Mouse (Mus musculus): ENCODE results near the gene 9130019O22Rik. TPM values are rescaled to one million over a fixed set of nuclear protein-coding genes. Genes with fewer than 3 reads are reported as not detected.
"Not testable (repeated sequence)": the region's sequence is repeated elsewhere in the genome, so short reads cannot be mapped to it uniquely, and the experiment has no call there.

9130019O22Rik gene
- 5.1 and 6.4 TPM in 2 replicates for polyA plus RNA-seq (2016; fragmentation: Nextera tagmentation; extraction: Ambion mirVana)

GRCm38 (mm10) chr7:127386641-127387392 lies at the start of gene 9130019O22Rik:
Gene 9130019O22Rik, minus strand, starts transcription at chr7:127387166.
- Histone ChIP-seq H3K9me3 (peaks cover 19% of the 10 kb centered on the region), H3K36me3 (replicated peaks) (peaks cover 49% of the 10 kb centered on the region), H3K4me3 (peak within 1 kb of the TSS; percentile 67), H3K27ac (replicated peaks) (peak within 1 kb of the TSS; percentile 78), H3K4me1 (peaks cover 7% of the 10 kb centered on the region), H3K27me3 (replicated peaks; ENCODE audit: low read depth, poor library complexity, severe bottlenecking) (no peaks in the 10 kb centered on the region)
- 15% methylated on average over 38 of the region's 38 CpGs for whole genome bisulfite sequencing
- peak; percentile 80 for DNase-seq (ENCODE audit: low spot score)

- Histone ChIP-seq H3K9me3 (peaks cover 13% of the 10 kb centered on the region), H3K4me1 (no peaks in the 10 kb centered on the region), H3K27ac (replicated peaks) (no peak overlapping the region), H3K4me3 (no peak overlapping the region), H3K36me3 (replicated peaks) (peaks cover 3% of the 10 kb centered on the region; the same call in 1 of the 2 replicates), H3K27me3 (replicated peaks; ENCODE audit: low read depth, poor library complexity, severe bottlenecking) (no peaks in the 10 kb centered on the region)
- DNase-seq (ENCODE audit: low spot score), result no peak
- WGBS, result 93% methylated on average over 4 of the region's 4 CpGs
Measured at GRCm38 (mm10) chr7:127435206-127435605, 48.2 kb upstream of the 9130019O22Rik start.

- WGBS, result 72% methylated on average over 3 of the region's 3 CpGs
- no peaks in the 10 kb centered on the region for H3K36me3 ChIP-seq (replicated peaks)
Measured at GRCm38 (mm10) chr7:127426354-127426753, 39.4 kb upstream of the 9130019O22Rik start.

DNA sequence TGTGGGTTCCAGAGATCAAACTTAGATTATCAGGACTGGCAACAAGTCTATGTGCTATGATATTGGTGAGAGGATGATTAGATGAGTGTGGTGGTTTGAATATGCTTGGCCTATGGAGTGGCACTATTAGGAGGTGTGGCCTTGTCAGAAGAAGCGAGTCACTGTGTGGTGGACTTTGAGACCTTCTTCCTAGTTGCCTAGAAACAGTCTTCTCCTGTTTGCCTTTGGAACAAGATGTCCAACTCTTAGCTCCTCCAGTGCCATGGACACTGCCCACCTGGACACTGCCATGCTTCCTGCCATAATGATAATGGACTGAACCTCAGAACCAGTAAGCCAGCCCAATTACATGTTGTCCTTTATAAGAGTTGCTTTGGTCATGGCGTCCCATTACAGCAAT lies 38.9 kb upstream of the 9130019O22Rik start:
- H3K27me3 ChIP-seq (replicated peaks; ENCODE audit: low read depth, poor library complexity, severe bottlenecking), result peaks cover 14% of the 10 kb centered on the region
- 83% methylated on average over 2 of the region's 2 CpGs for WGBS
- H3K27ac ChIP-seq (replicated peaks), result no peak overlapping the region
- no peaks in the 10 kb centered on the region for H3K9me3 ChIP-seq
- no peaks in the 10 kb centered on the region for H3K36me3 ChIP-seq (replicated peaks)
- no peak overlapping the region for H3K4me3 ChIP-seq
- peaks cover 14% of the 10 kb centered on the region for H3K4me1 ChIP-seq
- no peak for DNase-seq (ENCODE audit: low spot score)

More at GRCm38 (mm10) chr7:127426354-127426753, 39.4 kb upstream of the 9130019O22Rik start:
- H3K27ac ChIP-seq (replicated peaks), result no peak overlapping the region
- H3K4me1 ChIP-seq, result peaks cover 9% of the 10 kb centered on the region
- no peak overlapping the region for H3K4me3 ChIP-seq
- no peak for DNase-seq (ENCODE audit: low spot score)
- H3K9me3 ChIP-seq, result no peaks in the 10 kb centered on the region
- peaks cover 14% of the 10 kb centered on the region for H3K27me3 ChIP-seq (replicated peaks; ENCODE audit: low read depth, poor library complexity, severe bottlenecking)

DNA sequence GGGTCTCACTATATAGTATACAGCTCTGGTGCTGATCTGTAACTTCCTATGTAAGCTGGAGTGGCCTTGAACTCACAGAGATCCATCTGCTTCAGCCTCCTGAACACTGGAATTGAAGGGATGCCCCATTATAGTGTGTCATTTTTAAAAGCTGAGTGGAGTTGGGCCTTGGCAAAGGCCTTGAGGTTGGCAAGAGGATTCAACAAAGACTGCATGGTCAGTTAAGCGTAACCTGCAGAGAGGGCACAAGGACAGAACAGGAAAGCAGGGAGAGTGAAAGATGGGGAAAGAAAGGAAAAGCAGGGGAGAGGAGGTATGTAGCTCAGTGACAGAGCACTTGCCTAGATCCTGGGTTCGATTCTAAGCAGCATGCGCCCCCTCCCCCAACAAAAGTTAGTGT lies 38.3 kb upstream of the 9130019O22Rik start:
- Histone ChIP-seq H3K27ac (replicated peaks) (no peak overlapping the region), H3K36me3 (replicated peaks) (no peaks in the 10 kb centered on the region), H3K9me3 (no peaks in the 10 kb centered on the region), H3K27me3 (replicated peaks; ENCODE audit: low read depth, poor library complexity, severe bottlenecking) (peaks cover 14% of the 10 kb centered on the region), H3K4me1 (peaks cover 15% of the 10 kb centered on the region), H3K4me3 (no peak overlapping the region)
- 91% methylated on average over 3 of the region's 3 CpGs for WGBS
- DNase-seq (ENCODE audit: low spot score), result no peak

- H3K4me1 ChIP-seq, result peaks cover 15% of the 10 kb centered on the region
- H3K9me3 ChIP-seq, result no peaks in the 10 kb centered on the region
- peaks cover 23% of the 10 kb centered on the region for H3K36me3 ChIP-seq (replicated peaks)
- peaks cover 14% of the 10 kb centered on the region for H3K27me3 ChIP-seq (replicated peaks; ENCODE audit: low read depth, poor library complexity, severe bottlenecking)
- H3K27ac ChIP-seq (replicated peaks), result peak overlapping the region; percentile 95
- WGBS, result 2% methylated on average over 15 of the region's 15 CpGs
- H3K4me3 ChIP-seq, result peak overlapping the region; percentile 90
- DNase-seq (ENCODE audit: low spot score), result no peak
Measured at GRCm38 (mm10) chr7:127422247-127422646, 35.3 kb upstream of the 9130019O22Rik start.

GRCm38 (mm10) chr7:127421388-127422191 lies 34.6 kb upstream of the 9130019O22Rik start, which contains the start of gene Zfp688:
Gene Zfp688, minus strand, starts transcription at chr7:127422068.
- H3K27ac ChIP-seq (replicated peaks), result peak within 1 kb of the TSS; percentile 95
- H3K27me3 ChIP-seq (replicated peaks; ENCODE audit: low read depth, poor library complexity, severe bottlenecking), result peaks cover 14% of the 10 kb centered on the region

GRCm38 (mm10) chr7:127411418-127411817 lies 24.5 kb upstream of the 9130019O22Rik start:
- H3K27me3 ChIP-seq (replicated peaks; ENCODE audit: low read depth, poor library complexity, severe bottlenecking), result no peaks in the 10 kb centered on the region
- no peak overlapping the region for H3K4me3 ChIP-seq
- WGBS, result 72% methylated on average over 2 of the region's 2 CpGs

More at GRCm38 (mm10) chr7:127421388-127422191, 34.6 kb upstream of the 9130019O22Rik start, which contains the start of gene Zfp688:
- peak within 1 kb of the TSS; percentile 90 for H3K4me3 ChIP-seq
- H3K36me3 ChIP-seq (replicated peaks), result peaks cover 27% of the 10 kb centered on the region
- H3K9me3 ChIP-seq, result no peaks in the 10 kb centered on the region
- 2% methylated on average over 48 of the region's 48 CpGs for WGBS
- DNase-seq (ENCODE audit: low spot score), result peak; percentile 95
- H3K4me1 ChIP-seq, result peaks cover 15% of the 10 kb centered on the region

DNA sequence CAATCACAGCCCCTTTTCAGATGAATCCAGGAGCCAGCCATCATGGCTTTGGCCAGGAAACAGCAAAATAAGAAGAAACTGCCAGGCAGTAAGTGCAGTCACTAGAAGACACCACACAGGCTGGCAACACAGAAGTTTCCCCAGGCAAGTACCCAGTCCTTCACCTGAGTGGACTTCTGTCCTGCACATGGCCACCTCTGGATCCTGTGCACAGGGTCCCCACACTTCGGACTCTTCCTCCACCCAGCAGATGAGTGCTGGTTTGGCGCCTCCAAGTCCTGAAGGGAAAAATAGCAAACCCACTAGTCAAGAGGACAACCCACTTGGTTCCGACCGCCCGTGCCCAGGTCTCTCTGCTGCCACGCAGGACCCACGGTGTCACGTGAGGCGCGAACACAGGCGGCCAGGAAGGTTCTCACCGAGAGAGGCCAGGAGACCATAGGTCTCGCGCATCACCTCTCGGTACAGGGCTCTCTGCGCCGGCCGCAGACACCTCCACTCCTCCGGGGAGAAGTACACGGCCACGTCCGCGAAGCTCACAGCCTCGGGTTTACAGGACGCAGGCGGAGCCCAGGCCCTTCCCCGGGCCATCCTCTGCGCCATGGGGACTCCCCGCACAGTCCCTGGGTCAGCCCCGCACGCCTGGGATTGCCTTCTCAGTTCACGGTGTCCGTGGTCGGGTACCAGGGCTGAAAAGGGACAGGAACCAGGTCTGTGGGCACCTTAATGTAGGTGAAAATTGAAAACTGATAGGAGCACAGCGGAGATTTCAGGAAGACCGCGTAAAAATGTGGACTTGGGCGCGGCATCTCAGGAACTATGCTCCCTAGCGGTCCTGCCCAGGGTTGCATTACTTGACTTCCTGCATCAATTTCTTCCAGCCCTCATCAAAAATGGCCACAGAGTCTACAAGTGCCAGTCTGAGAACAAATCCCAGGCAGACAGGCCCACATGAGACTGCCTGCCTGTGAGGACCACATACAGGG lies 19.3 kb upstream of the 9130019O22Rik start, which contains the start of gene Zfp764:
Gene Zfp764 (minus strand): TSS at position 821 of the 986 bp plus-strand sequence.
- peak within 1 kb of the TSS; percentile 88 for H3K27ac ChIP-seq (replicated peaks)
- peaks cover 13% of the 10 kb centered on the region for H3K36me3 ChIP-seq (replicated peaks)
- peaks cover 13% of the 10 kb centered on the region for H3K4me1 ChIP-seq
- peak; percentile 83 for DNase-seq (ENCODE audit: low spot score)
- H3K4me3 ChIP-seq, result peak within 1 kb of the TSS; percentile 61
- not testable (repeated sequence) for H3K27me3 ChIP-seq (replicated peaks; ENCODE audit: low read depth, poor library complexity, severe bottlenecking); H3K9me3 ChIP-seq
- 9% methylated on average over 40 of the region's 40 CpGs for WGBS

More at GRCm38 (mm10) chr7:127411418-127411817, 24.5 kb upstream of the 9130019O22Rik start:
- Histone ChIP-seq H3K9me3 (no peaks in the 10 kb centered on the region), H3K36me3 (replicated peaks) (peaks cover 8% of the 10 kb centered on the region; the same call in 1 of the 2 replicates), H3K4me1 (peaks cover 5% of the 10 kb centered on the region), H3K27ac (replicated peaks) (no peak overlapping the region)
- DNase-seq (ENCODE audit: low spot score), result no peak

- peaks cover 13% of the 10 kb centered on the region for H3K36me3 ChIP-seq (replicated peaks)
- H3K27me3 ChIP-seq (replicated peaks; ENCODE audit: low read depth, poor library complexity, severe bottlenecking); H3K9me3 ChIP-seq; DNase-seq (ENCODE audit: low spot score); H3K27ac ChIP-seq (replicated peaks); H3K4me3 ChIP-seq: not testable (repeated sequence)
- H3K4me1 ChIP-seq, result peaks cover 13% of the 10 kb centered on the region
- 94% methylated on average over 6 of the region's 6 CpGs for WGBS
Measured at GRCm38 (mm10) chr7:127404101-127404500, 17.1 kb upstream of the 9130019O22Rik start.

DNA sequence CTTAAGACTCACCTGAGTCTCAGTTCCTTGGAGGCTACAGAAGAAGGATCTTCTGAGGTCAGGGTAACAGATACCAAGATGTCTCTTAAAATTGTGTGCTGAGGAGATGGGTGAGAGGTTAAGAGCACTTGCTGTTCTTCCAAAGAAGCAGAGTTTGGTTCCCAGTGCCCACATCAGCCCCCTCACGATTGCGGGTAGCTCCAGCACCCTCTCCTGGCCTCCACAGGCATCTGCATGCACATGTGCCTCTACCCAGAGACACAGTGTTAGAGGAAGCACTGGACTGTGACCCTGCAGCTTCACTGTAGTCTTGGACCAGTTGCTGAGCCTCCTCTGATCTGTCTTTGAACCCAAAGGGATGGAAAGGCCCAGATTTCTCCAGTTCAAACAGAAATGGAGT lies 16.0 kb upstream of the 9130019O22Rik start:
- no peaks in the 10 kb centered on the region for H3K27me3 ChIP-seq (replicated peaks; ENCODE audit: low read depth, poor library complexity, severe bottlenecking)
- DNase-seq (ENCODE audit: low spot score), result no peak
- H3K4me1 ChIP-seq, result peaks cover 13% of the 10 kb centered on the region
- H3K9me3 ChIP-seq, result 0 out of 2 replicates have a peak, but pooled peaks cover 5% of the 10 kb centered on the region
- H3K36me3 ChIP-seq (replicated peaks), result peaks cover 13% of the 10 kb centered on the region
- 41% methylated on average over 2 of the region's 2 CpGs for whole genome bisulfite sequencing
- no peak overlapping the region for H3K27ac ChIP-seq (replicated peaks)
- no peak overlapping the region for H3K4me3 ChIP-seq

Data from embryonic facial prominence, embryonic 10.5 days (tissue).